Mouse (Mus musculus): ENCODE data around the gene Bmpr2.
"Not testable (repeated sequence)": the region's sequence is repeated elsewhere in the genome, so short reads cannot be mapped to it uniquely, and the experiment has no call there.

Gene Bmpr2

DNA sequence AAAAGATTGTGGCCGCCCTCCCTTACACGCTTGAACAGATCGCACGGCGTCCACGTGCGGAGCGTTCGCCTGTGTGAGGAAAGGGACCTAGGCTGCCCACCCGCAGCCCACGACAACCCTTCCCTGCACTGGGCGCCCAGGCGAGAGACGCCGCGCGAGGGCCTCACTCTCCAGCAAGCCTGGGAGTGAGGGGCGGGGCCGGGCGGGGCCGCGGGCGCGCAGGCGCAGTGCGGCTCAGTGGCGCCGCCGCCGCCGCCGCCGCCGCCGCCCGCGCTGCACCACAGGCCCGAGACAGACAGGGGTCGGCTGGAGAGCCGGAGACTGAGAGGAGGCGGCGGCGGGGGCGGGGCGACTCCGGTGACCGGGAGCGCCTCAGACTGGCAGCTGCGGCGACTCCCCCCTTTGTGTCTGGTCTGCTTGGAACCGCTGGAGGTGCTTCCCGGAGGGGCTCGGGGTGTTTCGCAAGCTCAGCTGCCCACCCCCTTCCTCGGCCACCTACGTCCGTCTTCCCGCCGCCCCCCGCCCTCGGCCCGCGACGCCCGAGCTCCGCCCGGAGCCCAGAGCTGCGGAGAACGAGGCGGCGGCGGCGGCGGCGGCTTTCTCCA is at the start of gene Bmpr2:
Bmpr2 (plus strand) TSS at position 237 of the 605 bp plus-strand sequence.
- DNase-seq (ENCODE audit: low spot score) = peak; percentile 90

DNA sequence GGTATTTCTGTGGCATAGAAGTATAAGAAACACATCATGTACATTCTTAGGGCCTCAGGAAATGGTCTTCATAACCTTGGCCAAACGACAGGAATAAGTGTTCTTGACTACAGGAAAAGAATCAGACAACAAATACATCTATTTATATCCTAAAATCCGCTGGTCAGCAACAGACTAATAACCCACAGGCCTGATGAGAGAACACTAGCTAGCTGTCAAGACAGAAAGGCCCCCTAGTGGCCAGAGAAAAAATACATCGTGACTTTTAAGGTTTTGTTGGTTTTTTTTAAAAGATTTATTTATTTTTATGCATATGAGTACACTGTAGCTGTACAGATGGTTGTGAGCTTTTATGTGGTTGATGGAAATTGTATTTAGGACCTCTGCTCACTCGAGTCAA is 43.3 kb upstream of the Bmpr2 start:
- no peak for DNase-seq (ENCODE audit: low spot score)

DNA sequence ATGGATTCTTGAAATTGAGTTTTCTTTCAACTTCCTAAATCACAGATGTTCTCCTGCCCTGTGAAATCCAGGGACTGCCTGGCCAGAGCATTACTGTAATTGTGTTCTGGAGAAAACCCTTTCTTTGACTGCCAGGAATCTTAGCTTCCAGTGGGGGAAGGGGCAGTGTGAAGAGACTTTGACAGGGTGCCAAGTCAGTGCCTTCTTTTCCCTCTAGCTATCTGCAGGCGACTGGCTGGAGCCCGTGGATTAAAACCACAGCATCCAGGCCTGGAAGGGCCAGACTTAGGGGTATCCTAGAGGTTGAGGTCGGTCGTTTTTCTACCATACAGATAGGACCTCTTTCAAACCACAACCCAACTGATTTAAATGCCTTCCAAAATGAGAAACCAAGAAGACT is 37.5 kb upstream of the Bmpr2 start:
- no peak for DNase-seq (ENCODE audit: low spot score)

DNA sequence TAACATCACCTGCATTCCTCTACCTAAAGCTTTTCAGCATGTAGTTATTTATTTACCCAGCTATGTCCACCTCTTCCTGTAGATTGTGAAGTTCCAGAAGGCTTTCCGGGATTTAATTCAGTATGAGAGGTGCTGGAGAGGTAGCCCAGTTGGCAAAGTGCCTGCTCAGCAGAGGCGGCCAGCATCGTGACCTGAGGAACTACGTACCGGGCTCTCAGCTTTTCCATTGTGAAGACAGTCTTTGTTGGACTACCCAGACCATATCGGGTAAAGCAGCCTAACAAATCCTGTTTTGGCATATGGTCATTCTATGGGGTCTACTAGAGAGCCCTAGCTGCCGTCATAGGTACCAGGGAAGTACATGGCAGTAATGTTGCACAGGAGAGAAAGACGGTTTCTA is 33.1 kb upstream of the Bmpr2 start:
- no peak for DNase-seq (ENCODE audit: low spot score)

DNA sequence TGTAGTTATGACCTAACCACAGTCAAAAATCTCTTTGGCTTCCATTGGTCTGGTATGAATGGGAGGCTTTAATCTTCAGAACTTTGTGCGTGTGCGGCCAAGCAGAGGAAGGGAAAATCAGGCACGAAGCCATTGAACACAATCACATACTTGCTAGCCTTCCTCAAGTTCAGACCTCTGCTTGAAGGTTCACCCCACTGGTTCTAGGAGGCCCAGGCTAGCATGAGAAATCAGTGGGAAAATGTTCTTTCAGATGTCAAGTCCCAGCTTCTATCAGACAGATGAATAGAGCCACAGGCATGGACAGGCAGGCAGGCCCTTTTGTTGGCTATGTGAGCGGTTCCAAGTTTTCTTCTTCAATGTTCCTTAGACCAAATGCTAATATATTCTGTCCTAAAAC is 32.5 kb upstream of the Bmpr2 start:
- DNase-seq (ENCODE audit: low spot score) = no peak

DNA sequence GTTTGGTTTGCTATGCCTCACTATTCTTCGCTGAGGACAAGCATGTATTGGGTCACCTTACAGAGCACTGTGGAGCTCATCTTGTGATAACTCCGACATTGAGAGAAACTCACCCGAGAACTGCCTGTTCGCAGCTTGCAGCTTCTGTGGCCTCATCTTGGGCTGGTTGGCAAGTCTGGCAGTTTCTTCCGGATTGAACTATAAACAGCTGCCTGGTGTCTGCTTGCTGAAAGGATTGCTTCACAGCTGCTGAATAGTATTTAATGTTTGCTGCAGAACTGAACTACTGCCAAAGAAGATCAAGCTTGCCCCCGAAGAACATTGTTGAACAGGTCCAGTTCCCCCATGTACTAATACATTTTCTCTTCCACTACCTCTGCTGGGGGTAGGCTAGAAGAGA is 29.1 kb upstream of the Bmpr2 start:
- no peak for DNase-seq (ENCODE audit: low spot score)

DNA sequence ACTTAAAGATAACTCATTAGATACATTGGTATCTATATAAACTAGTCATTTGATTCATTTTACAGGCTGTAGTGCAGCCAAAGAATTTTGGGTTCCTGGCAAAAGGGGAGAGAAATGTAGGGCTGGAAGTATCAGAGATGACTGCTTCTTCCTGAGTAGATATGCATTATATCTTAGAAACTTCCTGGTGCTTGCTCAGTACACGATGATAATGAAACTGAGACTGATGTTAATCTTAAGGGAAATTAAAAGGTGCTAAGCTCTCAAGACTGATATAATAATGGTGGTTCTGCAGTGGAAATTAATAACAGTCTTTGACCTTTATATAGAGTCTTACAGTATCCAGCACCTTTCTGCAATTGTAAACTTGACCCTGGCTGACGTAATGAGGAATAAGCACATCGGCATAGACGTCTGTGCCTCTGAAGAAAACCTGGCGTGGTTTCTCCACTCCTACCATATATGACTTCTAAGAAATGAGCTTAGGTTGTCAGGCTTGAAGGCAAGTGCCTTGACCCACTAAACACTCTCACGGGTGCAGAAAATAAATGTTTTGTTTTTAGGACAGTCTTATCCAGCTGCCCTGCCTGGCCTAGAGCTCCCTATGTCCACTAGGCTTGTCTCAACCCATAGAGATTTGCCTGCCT is 24.3 kb upstream of the Bmpr2 start:
- DNase-seq (ENCODE audit: low spot score) = no peak

DNA sequence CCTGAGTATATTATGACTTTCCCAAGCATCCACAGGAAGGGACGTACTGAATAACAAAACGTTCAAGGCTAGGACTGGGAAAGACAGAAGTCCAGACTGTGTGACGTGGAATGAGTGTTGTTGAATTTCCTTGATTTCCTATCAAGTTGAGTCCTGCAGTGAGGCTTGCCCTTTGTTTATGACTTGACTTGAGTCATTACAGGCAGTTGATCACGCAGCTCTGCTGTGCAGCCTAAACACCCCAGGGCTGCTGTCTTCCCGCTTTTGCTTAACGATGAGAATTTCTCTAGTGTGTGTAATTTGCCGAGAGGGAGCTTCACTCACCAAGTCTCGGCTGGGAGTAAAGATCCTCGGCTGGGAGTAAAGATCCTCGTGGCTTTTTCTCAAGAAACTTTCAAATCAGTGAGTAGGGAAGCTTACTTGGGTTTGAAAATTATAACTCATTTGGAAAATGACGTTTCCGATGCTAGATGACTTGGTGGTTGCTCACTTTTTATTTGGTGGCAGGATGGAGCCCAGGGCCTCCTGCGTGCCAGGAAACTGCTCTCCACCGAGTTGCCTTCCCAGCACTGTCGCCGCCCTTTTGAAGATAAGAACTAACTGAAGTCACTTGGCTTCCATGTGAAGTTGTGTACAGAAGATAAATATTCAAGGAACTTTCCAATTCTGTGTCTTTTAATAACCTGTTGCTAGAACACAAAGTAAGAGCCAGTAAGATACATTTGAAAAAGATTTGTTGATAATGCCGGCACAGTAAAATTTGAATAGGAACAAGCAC is 23.4 kb upstream of the Bmpr2 start:
- no peak for DNase-seq (ENCODE audit: low spot score)

DNA sequence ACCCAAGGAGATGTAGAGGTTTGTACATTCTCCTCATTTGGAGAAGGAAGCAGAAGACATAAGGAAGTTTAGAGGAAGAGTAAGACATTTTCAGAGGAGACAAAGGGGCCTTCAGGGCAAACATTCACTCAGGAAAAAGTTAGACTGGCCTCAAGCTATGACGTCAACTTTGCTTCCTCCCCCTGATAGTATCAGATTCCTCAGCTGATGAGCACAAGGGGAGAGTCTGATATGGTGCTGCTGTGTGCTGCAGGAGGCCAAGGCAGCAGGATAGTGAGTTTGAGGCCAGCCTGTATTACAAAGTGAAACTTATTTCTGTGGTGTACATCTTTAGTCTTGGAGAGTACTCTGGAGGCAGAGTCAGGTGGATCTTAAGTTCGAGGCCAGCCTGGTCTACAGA is 14.2 kb upstream of the Bmpr2 start:
- DNase-seq (ENCODE audit: low spot score) = no peak

DNA sequence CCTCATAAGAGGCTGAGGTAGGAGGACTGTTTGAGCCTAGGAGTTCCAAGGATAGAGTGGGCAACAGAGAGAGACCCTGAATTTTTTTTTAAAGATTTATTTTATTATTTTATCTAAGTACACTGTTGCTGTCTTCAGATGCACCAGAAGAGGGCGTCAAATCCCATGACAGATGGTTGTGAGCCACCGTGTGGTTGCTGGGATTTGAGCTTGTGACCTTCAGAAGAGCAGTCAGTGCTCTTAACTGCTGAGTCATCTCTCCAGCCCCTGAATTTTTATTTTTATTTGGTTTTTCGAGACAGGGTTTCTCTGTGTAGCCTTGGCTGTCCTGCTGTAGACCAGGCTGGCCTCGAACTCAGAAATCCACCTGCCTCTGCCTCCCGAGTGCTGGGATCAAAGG is 13.5 kb upstream of the Bmpr2 start:
- not testable (repeated sequence) for DNase-seq (ENCODE audit: low spot score)

DNA sequence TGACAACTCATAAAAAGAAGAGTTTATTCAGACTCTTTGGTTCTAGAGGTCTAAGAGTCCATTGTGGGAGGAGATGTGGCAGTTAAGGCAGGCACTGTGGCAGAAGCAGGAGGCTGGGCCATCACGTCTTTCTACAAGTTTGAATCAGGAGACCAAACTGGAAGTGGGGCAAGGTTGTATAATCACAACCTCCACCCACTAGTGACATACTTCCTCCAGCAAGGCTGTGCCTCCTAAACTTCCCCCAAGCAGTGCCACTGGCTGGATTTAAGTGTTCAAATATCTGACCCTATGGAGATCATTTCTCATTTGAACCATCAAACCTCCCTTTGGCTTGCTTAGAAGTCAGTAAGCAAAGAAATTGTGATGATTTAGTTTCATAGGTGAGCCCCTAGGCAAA is 7.9 kb upstream of the Bmpr2 start:
- DNase-seq (ENCODE audit: low spot score) = no peak

DNA sequence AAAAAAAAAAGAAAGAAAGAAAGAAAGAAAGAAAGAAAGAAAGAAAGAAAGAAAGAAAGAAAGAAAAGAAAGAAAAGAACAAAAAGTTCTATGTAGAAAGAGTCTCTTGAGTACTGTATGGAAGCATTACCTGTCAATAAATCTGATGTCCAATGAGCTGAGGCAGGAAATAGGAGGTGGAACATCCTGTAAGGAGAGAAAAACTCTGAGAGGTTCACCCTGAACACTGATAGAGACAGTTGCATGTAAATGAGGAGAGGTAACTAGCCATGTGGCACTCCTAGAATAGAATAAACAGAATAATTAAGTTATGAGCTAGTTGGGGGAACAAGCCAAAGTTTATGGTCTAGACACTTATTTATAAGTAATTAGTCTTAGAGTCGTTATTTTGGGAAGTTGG is 4.9 kb upstream of the Bmpr2 start:
- DNase-seq (ENCODE audit: low spot score) = no peak

DNA sequence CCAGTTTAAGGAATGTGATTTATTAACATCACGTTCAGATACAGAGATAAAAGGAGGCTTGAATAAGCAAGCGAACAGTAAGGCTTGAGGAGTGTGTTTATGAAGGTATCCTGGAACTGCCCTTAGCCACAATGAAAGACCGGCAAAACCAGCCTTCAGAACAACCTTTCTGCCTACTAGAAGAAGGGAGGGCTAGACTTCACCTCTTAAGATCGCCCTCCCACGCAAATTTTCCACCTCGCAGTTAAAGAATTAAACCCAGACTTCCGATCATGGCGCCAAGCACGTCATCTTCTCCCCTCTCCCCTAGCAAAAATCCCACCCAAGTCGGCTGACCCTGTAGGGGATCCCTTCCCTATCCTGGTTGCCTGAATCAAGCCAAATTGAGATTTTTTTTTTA is 992 bp upstream of the Bmpr2 start:
- peak; percentile 27 for DNase-seq (ENCODE audit: low spot score)

DNA sequence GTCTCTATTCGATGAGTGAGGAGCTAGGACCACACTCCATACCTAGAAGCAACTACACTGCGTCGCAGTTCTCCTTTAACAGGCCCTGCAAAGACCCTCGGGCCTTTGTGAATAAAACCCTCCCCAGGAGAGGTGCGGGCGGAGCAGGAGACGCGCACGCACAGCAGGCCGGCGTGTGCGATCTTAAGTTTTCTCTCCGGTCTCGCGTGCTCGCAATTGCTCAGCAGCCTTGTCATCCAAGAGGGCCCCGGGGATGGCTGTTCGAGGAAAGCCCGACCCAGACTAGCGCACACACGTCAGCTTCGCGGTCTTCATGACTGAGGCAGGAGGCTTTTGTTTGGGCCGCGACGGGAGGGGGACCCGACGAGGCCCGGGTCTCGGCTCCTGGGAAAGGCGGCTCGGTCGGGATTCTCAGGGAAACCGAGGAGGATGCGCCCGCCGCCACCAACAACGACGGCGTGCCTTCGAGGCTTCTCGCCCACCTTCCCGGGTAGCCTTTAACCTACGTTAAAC is 493 bp upstream of the Bmpr2 start:
- DNase-seq (ENCODE audit: low spot score) = no peak

DNA sequence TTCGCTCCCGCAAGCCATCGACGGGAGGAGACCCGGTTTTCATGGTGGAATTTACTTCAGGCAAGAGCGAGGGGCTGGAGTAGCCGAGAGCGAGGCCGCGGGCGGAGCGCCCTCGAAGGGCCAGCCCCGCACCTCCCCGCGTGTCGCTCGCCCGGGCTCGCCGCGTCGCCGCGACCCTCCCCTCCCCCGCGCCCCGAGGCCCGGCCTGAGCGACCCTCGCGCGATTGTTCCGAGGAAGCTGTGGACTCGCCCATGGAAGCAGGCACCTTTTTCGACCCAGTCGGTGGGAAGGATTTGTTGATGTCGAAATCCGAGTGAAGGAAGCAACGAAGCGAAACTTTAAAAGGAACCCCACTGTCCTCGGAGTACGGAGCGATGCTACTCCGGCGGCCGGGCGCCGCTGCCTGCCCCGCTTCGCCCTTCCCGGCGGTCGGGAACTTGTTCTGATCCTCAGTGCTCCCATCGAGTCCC is 616 bp downstream of the Bmpr2 start:
- no peak for DNase-seq (ENCODE audit: low spot score)

DNA sequence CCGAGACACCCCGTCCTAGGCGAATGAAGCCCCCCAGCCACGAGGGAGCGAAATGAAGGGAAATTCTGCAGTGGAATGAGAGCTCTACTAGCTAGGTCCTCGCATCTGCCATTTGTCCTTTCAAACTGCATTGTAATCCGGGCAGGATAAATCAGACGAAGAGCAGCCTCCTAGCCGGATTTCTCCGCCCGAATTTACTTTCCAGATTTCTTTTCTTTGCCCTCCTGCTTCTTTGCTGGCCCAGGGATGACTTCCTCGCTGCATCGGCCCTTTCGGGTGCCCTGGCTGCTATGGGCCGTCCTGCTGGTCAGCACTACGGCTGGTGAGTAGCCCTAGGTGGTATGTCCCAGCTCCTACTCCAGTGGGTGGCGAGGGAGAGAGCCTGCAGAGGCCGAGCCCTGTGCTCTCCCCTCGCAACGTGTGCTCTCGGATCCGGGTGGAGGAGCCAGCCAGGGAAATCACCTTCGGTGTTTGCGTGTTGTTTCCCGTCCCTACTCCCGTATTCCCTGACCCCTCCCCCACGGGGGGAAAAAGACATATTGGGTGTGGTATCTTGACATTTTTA is 1.3 kb downstream of the Bmpr2 start:
- DNase-seq (ENCODE audit: low spot score) = peak; percentile 54

DNA sequence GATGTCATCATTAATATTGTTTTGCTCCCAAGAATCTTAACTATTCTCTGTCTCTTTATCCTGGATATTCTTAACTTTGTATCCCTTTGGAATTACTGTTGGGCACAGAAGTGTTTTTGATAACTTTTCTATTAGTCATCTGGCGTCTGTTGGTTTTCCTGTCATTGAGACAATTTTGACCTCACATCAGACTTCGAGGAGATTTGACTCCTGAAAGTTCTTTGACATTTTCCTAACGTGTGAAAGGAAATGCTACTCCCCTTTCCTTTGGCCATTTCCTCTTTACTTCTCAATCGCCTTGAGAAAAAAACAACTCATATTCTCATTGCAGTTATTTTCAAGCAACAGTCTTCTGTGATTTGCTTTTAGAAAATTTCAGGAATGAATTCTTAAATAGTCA is 2.1 kb downstream of the Bmpr2 start:
- DNase-seq (ENCODE audit: low spot score) = no peak

DNA sequence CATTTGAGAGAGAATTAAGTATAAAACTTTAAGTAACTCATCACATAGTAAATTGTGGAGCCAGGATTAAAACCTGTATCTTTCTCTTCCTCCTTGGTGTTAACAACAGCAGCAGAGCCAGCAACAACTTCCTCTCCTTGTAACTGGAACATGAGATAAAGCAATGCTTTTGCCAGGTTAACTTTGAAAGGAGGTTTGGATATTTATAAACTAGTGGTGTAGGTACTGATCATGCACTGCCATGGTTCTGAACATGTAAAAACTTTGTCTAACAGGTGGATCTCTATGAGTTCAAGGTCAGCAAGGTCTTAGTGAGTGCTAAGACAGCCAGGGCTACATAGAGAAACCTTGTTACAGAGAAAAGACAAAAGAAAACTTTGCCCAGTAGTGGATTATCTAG is 3.4 kb downstream of the Bmpr2 start:
- DNase-seq (ENCODE audit: low spot score) = no peak

DNA sequence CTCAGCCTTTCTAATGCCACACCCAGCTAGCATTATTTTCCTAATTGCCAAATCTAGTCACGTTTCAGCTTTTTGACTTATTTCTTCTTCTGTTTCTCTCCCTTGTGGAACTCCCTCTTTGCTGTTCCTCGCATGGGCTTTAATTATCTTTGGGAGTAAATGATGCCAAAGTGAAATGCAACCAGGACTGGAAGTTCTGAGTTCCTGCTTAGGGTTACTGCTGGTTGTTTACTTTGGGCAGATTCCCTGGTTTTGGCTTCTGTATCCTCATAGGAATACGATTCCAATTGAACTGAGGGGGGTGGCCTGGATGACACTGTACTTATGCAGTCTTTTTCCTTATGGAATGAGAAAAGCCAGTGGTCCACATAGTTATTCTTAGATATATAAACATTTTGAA is 8.7 kb downstream of the Bmpr2 start:
- DNase-seq (ENCODE audit: low spot score) = no peak

DNA sequence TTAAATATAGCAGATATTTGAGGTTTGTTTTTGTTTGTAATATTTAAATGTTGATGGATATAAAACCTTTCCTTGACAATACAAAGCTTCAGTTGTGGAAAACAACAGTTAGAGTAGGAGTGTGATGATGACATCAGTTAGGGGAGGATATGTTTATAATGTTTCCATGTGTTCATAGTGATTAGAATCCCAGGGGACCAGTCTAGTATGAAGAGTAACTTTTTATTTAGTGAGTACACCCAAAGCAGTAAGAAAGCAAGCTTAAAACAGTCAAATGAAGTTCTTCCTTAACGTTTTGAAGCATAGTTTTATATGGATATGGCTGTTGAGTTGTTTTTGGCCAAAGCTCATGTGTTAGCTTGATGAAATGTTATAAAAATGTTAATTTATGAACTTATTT is 17.9 kb downstream of the Bmpr2 start:
- DNase-seq (ENCODE audit: low spot score) = no peak

DNA sequence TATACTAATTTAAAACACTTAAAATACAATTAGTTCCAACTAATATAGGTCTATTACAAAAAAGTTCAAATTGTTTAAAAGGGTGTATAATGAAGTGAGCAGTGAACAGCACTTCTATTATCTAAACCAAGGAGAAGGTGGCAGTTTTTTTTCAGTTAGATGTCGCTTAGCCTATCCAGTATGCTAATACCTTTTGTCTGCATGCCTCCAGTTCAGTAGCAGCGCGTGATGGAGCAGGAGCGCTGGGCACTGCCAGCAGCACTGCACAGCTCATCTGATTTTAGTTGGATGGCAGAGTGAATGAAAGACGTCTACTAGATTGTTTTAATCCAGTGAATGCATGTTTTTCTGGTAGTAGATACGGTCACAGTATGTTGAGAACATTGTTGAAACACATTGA is 25.8 kb downstream of the Bmpr2 start:
- no peak for DNase-seq (ENCODE audit: low spot score)

DNA sequence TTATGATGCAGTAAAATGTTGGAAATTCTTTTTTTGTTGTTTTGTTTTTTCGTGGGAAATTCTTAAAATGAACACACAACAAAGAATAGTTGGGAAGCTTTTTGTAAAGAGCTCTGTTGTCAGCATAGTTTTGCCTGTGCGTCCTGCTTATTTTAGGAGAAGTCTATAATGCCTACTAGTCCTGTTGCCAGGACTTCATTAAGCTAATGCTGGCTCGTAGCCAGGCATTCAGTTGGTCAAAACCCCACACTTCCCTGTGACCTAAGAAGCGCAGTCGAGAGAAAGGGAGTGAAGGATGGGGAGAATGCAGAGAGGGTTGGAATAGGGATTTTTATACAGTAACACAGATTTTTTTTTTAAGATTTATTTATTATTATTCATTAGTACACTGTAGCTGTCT is 26.5 kb downstream of the Bmpr2 start:
- DNase-seq (ENCODE audit: low spot score) = no peak

DNA sequence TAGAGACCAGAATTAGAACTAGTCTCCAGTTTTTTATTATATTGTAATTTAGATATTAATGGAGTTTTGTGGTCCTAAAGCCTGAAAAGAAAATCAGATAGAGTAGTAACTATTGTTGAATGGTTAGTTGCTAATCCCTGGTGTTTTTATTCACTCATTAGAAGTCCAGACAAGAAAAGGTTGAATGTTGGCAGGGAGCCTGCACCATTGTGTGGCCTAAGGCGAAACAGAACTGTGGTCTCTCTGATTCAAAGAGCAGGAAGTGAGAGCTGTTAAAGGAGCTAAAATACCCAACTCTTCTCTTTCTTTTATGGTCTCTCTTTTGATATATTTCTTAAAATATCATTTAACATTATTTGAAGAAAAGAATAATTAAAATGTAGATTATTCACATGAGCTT is 32.1 kb downstream of the Bmpr2 start:
- DNase-seq (ENCODE audit: low spot score) = no peak

Data from yolk sac, embryonic 10.5 days (tissue).